In genomic region chr13:109992775-109993505, GRCm38 (mm10) we compare ENCODE assay signal across 10 mouse cellular contexts.
DNase-seq lines count a peak whose midpoint lies in the region; ATAC-seq lines count a peak whose summit lies in the region.
"Had no signal": no experiment of that assay in that cellular context is flagged by ENCODE, and none has a peak within 500 bp of the region (broad histone marks: within the 10 kb centered on the region; RNA-seq: fewer than 3 reads in every experiment).

No protein-coding gene starts in this region.

- H3K9me3 ChIP-seq in embryonic facial prominence, embryonic 15.5 days (replicated peaks): no peaks in the 10 kb centered on the region
- H3K9me3 ChIP-seq: hindbrain, embryonic 15.5 days had no signal

- H3K4me2 ChIP-seq in embryonic facial prominence, embryonic 15.5 days (replicated peaks): no peak overlapping the region
- H3K4me2 ChIP-seq: hindbrain, embryonic 15.5 days had no signal

- H3K4me1 ChIP-seq in embryonic facial prominence, embryonic 15.5 days: peaks cover 18% of the 10 kb centered on the region

- ATAC-seq in embryonic facial prominence, embryonic 15.5 days (ENCODE audit: insufficient number of reproducible peaks, low FRiP score, low TSS enrichment, low read depth): peak; percentile 34; the same call in 1 of the 2 replicates
- ATAC-seq: Patski had no signal

- peak; percentile 41 to 70 for DNase-seq in left cerebral cortex, postnatal 10 days (ENCODE audit: extremely low spot score in 1 of 2, low spot score in 2 of 2)
- DNase-seq in left cerebral cortex, adult 11 months (ENCODE audit: low spot score): no peak
- peak; percentile 81 for DNase-seq in adrenal gland, postnatal 25 days
- peak; percentile 81 for DNase-seq in heart, postnatal 4 days
- peak; percentile 26 to 55 for DNase-seq in lung, adult 18-20 months
- no peak for DNase-seq in spleen, postnatal 4 days (ENCODE audit: low spot score in 2 of 2)
- DNase-seq in T-cell, adult 2 months (ENCODE audit: low spot score): no peak

- 29% methylated on average over 5 of the region's 5 CpGs for WGBS in embryonic facial prominence, embryonic 15.5 days

- H3K27me3 ChIP-seq in embryonic facial prominence, embryonic 15.5 days: no peaks in the 10 kb centered on the region
- H3K27me3 ChIP-seq: hindbrain, embryonic 15.5 days had no signal

- H3K36me3 ChIP-seq in embryonic facial prominence, embryonic 15.5 days: no peaks in the 10 kb centered on the region
- H3K36me3 ChIP-seq: hindbrain, embryonic 15.5 days had no signal

- H3K4me3 ChIP-seq in embryonic facial prominence, embryonic 15.5 days (replicated peaks): no peak overlapping the region
- H3K4me3 ChIP-seq: hindbrain, embryonic 15.5 days had no signal

- peak overlapping the region; percentile 13 for H3K27ac ChIP-seq in embryonic facial prominence, embryonic 15.5 days (replicated peaks)
- H3K27ac ChIP-seq: hindbrain, embryonic 15.5 days had no signal

- intact Hi-C loops in left cerebral cortex, postnatal 10 days (cut with DNase I): no loop called here

- no peak overlapping the region for H3K9ac ChIP-seq in embryonic facial prominence, embryonic 15.5 days
- H3K9ac ChIP-seq: hindbrain, embryonic 15.5 days had no signal

Comparison
In these comparisons a context has a peak if more than half of its experiments do, and no peak if none do; other contexts are left out.
1. DNase-seq: peak in left cerebral cortex, postnatal 10 days (2 of 2), adrenal gland, postnatal 25 days (single experiment), heart, postnatal 4 days (single experiment) and lung, adult 18-20 months (2 of 2); none in left cerebral cortex, adult 11 months (single experiment), spleen, postnatal 4 days (0 of 2) and T-cell, adult 2 months (single experiment).